27 mouse cellular contexts compared by ENCODE assay signal in the genomic region with DNA sequence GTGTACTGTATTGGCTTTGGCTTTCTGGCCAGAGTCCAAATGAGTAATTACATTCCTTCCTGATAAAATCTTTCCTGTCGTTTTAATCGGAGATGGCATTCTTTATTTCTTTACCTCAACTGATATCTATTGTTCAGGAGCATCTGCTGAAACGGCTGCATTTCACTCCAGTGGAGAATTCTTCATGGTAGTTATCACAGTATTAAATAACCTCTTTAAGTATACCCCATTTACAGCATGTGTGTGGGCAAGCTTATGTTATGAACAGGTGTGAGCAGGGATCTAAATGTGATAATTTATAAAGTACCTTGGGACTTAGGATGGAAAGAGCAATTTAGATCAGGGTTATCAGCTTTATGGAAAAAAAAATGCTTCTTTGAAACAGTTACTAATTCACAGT.
DNase-seq lines count a peak whose midpoint lies in the region; ATAC-seq and TF ChIP-seq lines count a peak whose summit lies in the region.
"Had no signal": no experiment of that assay in that cellular context is flagged by ENCODE, and none has a peak within 500 bp of the region (broad histone marks: within the 10 kb centered on the region; RNA-seq: fewer than 3 reads in every experiment).

No protein-coding gene starts in this region.

- WGBS in forebrain, embryonic 14.5 days: 22% methylated on average over 3 of the region's 3 CpGs
- 29% methylated on average over 3 of the region's 3 CpGs for WGBS in forebrain, embryonic 13.5 days
- WGBS in midbrain, embryonic 14.5 days: 21% methylated on average over 3 of the region's 3 CpGs
- WGBS in midbrain, embryonic 10.5 days: 80% methylated on average over 3 of the region's 3 CpGs

- no peak for ATAC-seq in forebrain, embryonic 14.5 days
- no peak for ATAC-seq in forebrain, embryonic 13.5 days
- no peak for ATAC-seq in midbrain, embryonic 14.5 days (ENCODE audit: low FRiP score, low TSS enrichment)
- ATAC-seq: forebrain, embryonic 16.5 days had no signal

- no peak overlapping the region for H3K9ac ChIP-seq in forebrain, embryonic 14.5 days (ENCODE audit: low read length)
- no peak overlapping the region for H3K9ac ChIP-seq in forebrain, embryonic 13.5 days
- no peak overlapping the region for H3K9ac ChIP-seq in midbrain, embryonic 14.5 days (replicated peaks; ENCODE audit: low read length)
- H3K9ac ChIP-seq: embryonic facial prominence, embryonic 15.5 days; heart, embryonic 13.5 days; hindbrain, embryonic 12.5 days; hindbrain, embryonic 15.5 days had no signal

- no peaks in the 10 kb centered on the region for H3K9me3 ChIP-seq in forebrain, embryonic 14.5 days (replicated peaks; ENCODE audit: control insufficient read depth, low read length)
- no peaks in the 10 kb centered on the region for H3K9me3 ChIP-seq in forebrain, embryonic 13.5 days (replicated peaks)
- no peaks in the 10 kb centered on the region for H3K9me3 ChIP-seq in midbrain, embryonic 14.5 days (ENCODE audit: control insufficient read depth, low read length)
- no peaks in the 10 kb centered on the region for H3K9me3 ChIP-seq in midbrain, embryonic 10.5 days (replicated peaks)
- H3K9me3 ChIP-seq: embryonic facial prominence, embryonic 15.5 days; heart, embryonic 10.5 days; heart, embryonic 13.5 days; hindbrain, embryonic 12.5 days; hindbrain, embryonic 15.5 days had no signal

- no peaks in the 10 kb centered on the region for H3K36me3 ChIP-seq in forebrain, embryonic 14.5 days (ENCODE audit: control insufficient read depth, insufficient read depth, low read length)
- H3K36me3 ChIP-seq in forebrain, embryonic 13.5 days (ENCODE audit: poor library complexity, severe bottlenecking): no peaks in the 10 kb centered on the region
- no peaks in the 10 kb centered on the region for H3K36me3 ChIP-seq in midbrain, embryonic 14.5 days (ENCODE audit: control insufficient read depth, insufficient read depth, low read length)
- no peaks in the 10 kb centered on the region for H3K36me3 ChIP-seq in midbrain, embryonic 10.5 days
- H3K36me3 ChIP-seq: embryonic facial prominence, embryonic 15.5 days; G1E; heart, embryonic 10.5 days; heart, embryonic 13.5 days; hindbrain, embryonic 12.5 days; hindbrain, embryonic 15.5 days had no signal

- H3K27me3 ChIP-seq in forebrain, embryonic 14.5 days (replicated peaks; ENCODE audit: control insufficient read depth, insufficient read depth, low read length): no peaks in the 10 kb centered on the region
- H3K27me3 ChIP-seq in forebrain, embryonic 13.5 days: no peaks in the 10 kb centered on the region
- H3K27me3 ChIP-seq in midbrain, embryonic 14.5 days (ENCODE audit: control insufficient read depth, insufficient read depth, low read length): no peaks in the 10 kb centered on the region
- H3K27me3 ChIP-seq in midbrain, embryonic 10.5 days (ENCODE audit: low read depth, poor library complexity, severe bottlenecking): no peaks in the 10 kb centered on the region
- H3K27me3 ChIP-seq: CH12.LX; embryonic facial prominence, embryonic 15.5 days; heart, embryonic 13.5 days; hindbrain, embryonic 12.5 days; hindbrain, embryonic 15.5 days had no signal

- no peak overlapping the region for H3K4me3 ChIP-seq in forebrain, embryonic 14.5 days (ENCODE audit: low read depth, low read length)
- H3K4me3 ChIP-seq in forebrain, embryonic 13.5 days: no peak overlapping the region
- no peak overlapping the region for H3K4me3 ChIP-seq in midbrain, embryonic 14.5 days (replicated peaks; ENCODE audit: low read depth, low read length)
- no peak overlapping the region for H3K4me3 ChIP-seq in midbrain, embryonic 10.5 days
- H3K4me3 ChIP-seq: embryonic facial prominence, embryonic 15.5 days; heart, adult 2 months; heart, embryonic 10.5 days; heart, embryonic 13.5 days; hindbrain, embryonic 12.5 days; hindbrain, embryonic 15.5 days had no signal

- no peak overlapping the region for H3K4me2 ChIP-seq in forebrain, embryonic 14.5 days (ENCODE audit: low read length)
- H3K4me2 ChIP-seq in forebrain, embryonic 13.5 days: no peak overlapping the region
- H3K4me2 ChIP-seq in midbrain, embryonic 14.5 days (ENCODE audit: low read length): no peak overlapping the region
- H3K4me2 ChIP-seq: embryonic facial prominence, embryonic 15.5 days; heart, embryonic 13.5 days; hindbrain, embryonic 12.5 days; hindbrain, embryonic 15.5 days had no signal

- TF ChIP-seq CTCF in brain, embryonic 14.5 days (IDR thresholded peaks at IDR 0.05; ENCODE audit: borderline replicate concordance, extremely low read depth, insufficient read depth, insufficient read length): no peak

- no peak overlapping the region for H3K27ac ChIP-seq in forebrain, embryonic 14.5 days (ENCODE audit: low read depth, low read length)
- H3K27ac ChIP-seq in forebrain, embryonic 13.5 days: no peak overlapping the region
- H3K27ac ChIP-seq in midbrain, embryonic 14.5 days (replicated peaks; ENCODE audit: low read depth, low read length): no peak overlapping the region
- H3K27ac ChIP-seq in midbrain, embryonic 10.5 days (replicated peaks): no peak overlapping the region
- H3K27ac ChIP-seq: embryonic facial prominence, embryonic 15.5 days; heart, adult 2 months; heart, embryonic 10.5 days; heart, embryonic 13.5 days; hindbrain, embryonic 12.5 days; hindbrain, embryonic 15.5 days had no signal

- peaks cover 6% of the 10 kb centered on the region; the same call in 1 of the 2 replicates for H3K4me1 ChIP-seq in forebrain, embryonic 14.5 days (ENCODE audit: control insufficient read depth, insufficient read depth, low read length)
- peaks cover 11% of the 10 kb centered on the region; the same call in 1 of the 2 replicates for H3K4me1 ChIP-seq in forebrain, embryonic 13.5 days
- 0 out of 2 replicates have a peak, but pooled peaks cover 4% of the 10 kb centered on the region for H3K4me1 ChIP-seq in midbrain, embryonic 14.5 days (ENCODE audit: control insufficient read depth, insufficient read depth, low read length)
- no peaks in the 10 kb centered on the region for H3K4me1 ChIP-seq in midbrain, embryonic 10.5 days
- H3K4me1 ChIP-seq: embryonic facial prominence, embryonic 15.5 days; heart, embryonic 10.5 days; heart, embryonic 13.5 days; hindbrain, embryonic 12.5 days; hindbrain, embryonic 15.5 days had no signal

- peak; percentile 23 for DNase-seq in forebrain, embryonic 14.5 days (ENCODE audit: low spot score)
- DNase-seq in midbrain, embryonic 14.5 days: peak; percentile 21
- no peak for DNase-seq in midbrain, embryonic 10.5 days (ENCODE audit: low spot score)
- DNase-seq in brain, embryonic 14.5 days (ENCODE audit: low read depth): peak; percentile 37
- DNase-seq in kidney, postnatal 14 days: no peak
- no peak for DNase-seq in layer of hippocampus, adult 11-12 months (ENCODE audit: low spot score)
- DNase-seq: adrenal gland, adult 2 months; adrenal gland, postnatal 14 days; B cell, adult 2 months; cerebellum, adult 11-12 months; cerebellum, adult 8-10 months; cerebellum, postnatal 36 days; embryo, embryonic 11 days; gastrocnemius, postnatal 10 days; gastrocnemius, postnatal 36 days; heart, adult 2 months; heart, postnatal 14 days; heart, postnatal 4 days had no signal

- no peak for TF ChIP-seq POLR2A in brain, embryonic 14.5 days (IDR thresholded peaks at IDR 0.05; ENCODE audit: borderline replicate concordance, extremely low read depth, insufficient read depth, insufficient read length, poor library complexity, severe bottlenecking)

Comparison
In these comparisons a context has a peak if more than half of its experiments do, and no peak if none do; other contexts are left out.
1. DNase-seq: peak in forebrain, embryonic 14.5 days (single experiment), midbrain, embryonic 14.5 days (single experiment) and brain, embryonic 14.5 days (single experiment); none in midbrain, embryonic 10.5 days (single experiment), kidney, postnatal 14 days (single experiment) and layer of hippocampus, adult 11-12 months (single experiment).